Comparison of ENCODE assay signal across 8 mouse cellular contexts in genomic region chr3:110250839-110251700, GRCm38 (mm10). TPM values are rescaled to one million over a fixed set of nuclear protein-coding genes. Genes with fewer than 3 reads are reported as not detected.
DNase-seq lines count a peak whose midpoint lies in the region; ATAC-seq and TF ChIP-seq lines count a peak whose summit lies in the region.

TSS of gene Prmt6 (minus strand) at chr3:110250998.

- peak within 1 kb of the TSS; percentile 91 for H3K27ac ChIP-seq in intestine, embryonic 15.5 days
- H3K27ac ChIP-seq in small intestine, adult 2 months (ENCODE audit: insufficient read depth, low read depth, low read length) = peak within 1 kb of the TSS; percentile 42

- intact Hi-C loops in gastrocnemius, postnatal 36 days (cut with DNase I) = no loop called here
- intact Hi-C loops in left cerebral cortex, postnatal 14 days (cut with DNase I) = loop anchor here (2.0 kb wide), 1 partner anchor 108 kb away; no protein-coding TSS in a partner anchor

- H3K4me3 ChIP-seq in intestine, embryonic 15.5 days (replicated peaks) = peak within 1 kb of the TSS; percentile 98
- peak within 1 kb of the TSS; percentile 82 for H3K4me3 ChIP-seq in small intestine, adult 2 months (ENCODE audit: low read depth, low read length)

- ATAC-seq in intestine, embryonic 15.5 days = peak; percentile 96
- ATAC-seq in megakaryocyte-erythroid progenitor cell, adult 5-6 weeks (replicated peaks; ENCODE audit: low FRiP score, low TSS enrichment, poor library complexity, severe bottlenecking) = peak; percentile 93

- TF ChIP-seq POLR2A in small intestine, adult 2 months (IDR thresholded peaks at IDR 0.05; ENCODE audit: low read depth, low read length) = peak; percentile 68; the same call in 1 of the 2 replicates

- peak; percentile 92 for DNase-seq in 3134 (ENCODE audit: extremely low read depth, insufficient read length, low spot score)
- peak; percentile 95 for DNase-seq in adrenal gland, postnatal 10 days
- peak; percentile 89 for DNase-seq in embryo, embryonic 9.5 days (ENCODE audit: extremely low spot score)
- DNase-seq in gastrocnemius, postnatal 36 days = peak; percentile 83 to 86
- DNase-seq in left cerebral cortex, postnatal 14 days (ENCODE audit: low spot score in 2 of 2) = peak; percentile 84 to 92

- no peaks in the 10 kb centered on the region for H3K9me3 ChIP-seq in intestine, embryonic 15.5 days

- peak within 1 kb of the TSS; percentile 89 for H3K9ac ChIP-seq in intestine, embryonic 15.5 days

- H3K27me3 ChIP-seq in intestine, embryonic 15.5 days (replicated peaks) = no peaks in the 10 kb centered on the region
- H3K27me3 ChIP-seq in small intestine, adult 2 months (ENCODE audit: control insufficient read depth, insufficient read depth, low read length) = no peaks in the 10 kb centered on the region

- H3K36me3 ChIP-seq in intestine, embryonic 15.5 days = no peaks in the 10 kb centered on the region
- H3K36me3 ChIP-seq in small intestine, adult 2 months (ENCODE audit: control insufficient read depth, insufficient read depth, low read length) = peaks cover 8% of the 10 kb centered on the region

- WGBS in intestine, embryonic 15.5 days = 18% methylated on average over 38 of the region's 38 CpGs
- 15% methylated on average over 38 of the region's 38 CpGs for WGBS in small intestine, adult 2 months

- 0 out of 2 replicates have a peak, but pooled peaks cover 3% of the 10 kb centered on the region for H3K4me1 ChIP-seq in intestine, embryonic 15.5 days (replicated peaks)
- H3K4me1 ChIP-seq in small intestine, adult 2 months (ENCODE audit: control insufficient read depth, insufficient read depth, insufficient read length, low read length) = no peaks in the 10 kb centered on the region

- no peak for TF ChIP-seq CTCF in small intestine, adult 2 months (IDR thresholded peaks at IDR 0.05; ENCODE audit: extremely low read depth, insufficient read length, insufficient replicate concordance, low read depth, low read length)

- peak within 1 kb of the TSS; percentile 68 for H3K4me2 ChIP-seq in intestine, embryonic 15.5 days (replicated peaks)

RNA-seq across cellular contexts. Expression of gene Prmt6, which starts in this region (rescaled TPM):
- 10 to 100 TPM; 12.0 to 12.4 TPM for total RNA-seq in adrenal gland, postnatal 10 days (2021)
- total RNA-seq in gastrocnemius, postnatal 36 days (2021) = 1 to 10 TPM; 2.3 to 3.2 TPM
- 16.8 and 18.0 TPM in 2 replicates for polyA plus RNA-seq in intestine, embryonic 15.5 days (2015; fragmentation: Nextera tagmentation; extraction: Ambion mirVana)
- total RNA-seq in left cerebral cortex, postnatal 14 days (2021) = 10 to 100 TPM; 19.4 to 21.0 TPM
- 7.6 and 13.3 TPM in 2 replicates for total RNA-seq in megakaryocyte-erythroid progenitor cell, adult 5-6 weeks (2014; fragmentation: Nextera tagmentation)
- 8.4 and 11.0 TPM in 2 replicates for total RNA-seq in megakaryocyte-erythroid progenitor cell, adult 5-6 weeks (2017)
- polyA plus RNA-seq in small intestine, adult 2 months (2012; rRNA removed) = 3.1 and 3.5 TPM in 2 replicates

Comparison
In these comparisons a context has a peak if more than half of its experiments do, and no peak if none do; other contexts are left out.
1. Peak in every context shown above with its lines: DNase-seq, ATAC-seq, H3K4me3 ChIP-seq and H3K27ac ChIP-seq.